Mouse (Mus musculus) midbrain, postnatal 0 days (tissue): ENCODE measurements around the gene Gm28038. TPM values are rescaled to one million over a fixed set of nuclear protein-coding genes. Genes with fewer than 3 reads are reported as not detected.
A peak's percentile ranks its signal among the peaks of the same experiment; 100 is the strongest.

Source experiments
- ATAC-seq: fragments of 200-750 bp; cut with Nextera tagmentation; 2 replicates; pipeline ENCODE4 v1.8.0; 2017; ENCODE audit warnings: moderate number of reproducible peaks, mild to moderate bottlenecking, moderate TSS enrichment, moderate library complexity; ENCODE audit not compliant: low FRiP score
- DNase-seq: peaks from one replicate; pipeline ENCODE4 v3.0.0-alpha.2; 2015; ENCODE audit warnings: low spot score
- H3K27ac ChIP-seq: fragments of 300-500 bp; sonication (generic); 2 replicates; pipeline ENCODE4 v1.5.1; 2014; ENCODE audit warnings: low read depth, mild to moderate bottlenecking, low read length, mixed read lengths
- H3K27me3 ChIP-seq: fragments of 300-500 bp; sonication (generic); 2 replicates; pipeline ENCODE4 v1.6.1; 2014; ENCODE audit warnings: low read length, control low read depth, mixed read lengths; ENCODE audit not compliant: insufficient read depth
- H3K36me3 ChIP-seq: fragments of 300-500 bp; sonication (generic); 2 replicates; pipeline ENCODE4 v1.6.1; 2014; ENCODE audit warnings: low read length, control low read depth, mixed read lengths; ENCODE audit not compliant: insufficient read depth
- H3K4me1 ChIP-seq: fragments of 300-500 bp; sonication (generic); 2 replicates; pipeline ENCODE4 v1.6.1; 2014; ENCODE audit warnings: mild to moderate bottlenecking, control low read depth, antibody characterized with exemption, low read length, mixed read lengths; ENCODE audit not compliant: insufficient read depth
- H3K4me2 ChIP-seq: fragments of 300-500 bp; sonication (generic); 2 replicates; pipeline ENCODE4 v1.6.1; 2014; ENCODE audit warnings: low read depth, mild to moderate bottlenecking, low read length, mixed read lengths; ENCODE audit not compliant: poor library complexity, severe bottlenecking
- H3K4me3 ChIP-seq: fragments of 300-500 bp; sonication (generic); 2 replicates; pipeline ENCODE4 v1.5.1; 2014; ENCODE audit warnings: low read depth, mild to moderate bottlenecking, low read length, moderate library complexity
- H3K9ac ChIP-seq: fragments of 300-500 bp; sonication (generic); replicated peaks from 2 replicates; pipeline ENCODE4 v1.6.1; 2014; ENCODE audit warnings: mild to moderate bottlenecking, low read length, moderate library complexity, mixed read lengths; ENCODE audit not compliant: poor library complexity, severe bottlenecking
- H3K9me3 ChIP-seq: fragments of 300-500 bp; sonication (generic); 2 replicates; pipeline ENCODE4 v1.6.1; 2016; ENCODE audit warnings: low read length, control low read depth
- CTCF ChIP-seq: IDR thresholded peaks from 2 replicates; pipeline ENCODE4 v1.5.1; 2016; ENCODE audit warnings: antibody characterized with exemption, mild to moderate bottlenecking
- WGBS: fragments of 180-500 bp; shearing (Covaris S2); extraction: QIAGEN DNeasy Blood & Tissue Kit; methylation state at CpG from one replicate; pipeline ENCODE4 v1.1.7; 2014; 5-methylcytosine and 5-hydroxymethylcytosine counted together
- polyA plus RNA-seq: library from polyadenylated mRNA; unstranded; fragments of >200 nt; fragmentation: Nextera tagmentation; extraction: Ambion mirVana; gene quantifications from 2 replicates; pipeline ENCODE4 v1.2.1, GENCODE M21; 2015
- total RNA-seq: library from RNA; depleted of rRNA; stranded (reverse); fragments of >200 nt; gene quantifications from 2 replicates; pipeline ENCODE4 v1.2.3, GENCODE M21; 2014

Gm28038 gene
- total and polyA plus RNA-seq, 2 experiments from 2014 or later = not detected

DNA sequence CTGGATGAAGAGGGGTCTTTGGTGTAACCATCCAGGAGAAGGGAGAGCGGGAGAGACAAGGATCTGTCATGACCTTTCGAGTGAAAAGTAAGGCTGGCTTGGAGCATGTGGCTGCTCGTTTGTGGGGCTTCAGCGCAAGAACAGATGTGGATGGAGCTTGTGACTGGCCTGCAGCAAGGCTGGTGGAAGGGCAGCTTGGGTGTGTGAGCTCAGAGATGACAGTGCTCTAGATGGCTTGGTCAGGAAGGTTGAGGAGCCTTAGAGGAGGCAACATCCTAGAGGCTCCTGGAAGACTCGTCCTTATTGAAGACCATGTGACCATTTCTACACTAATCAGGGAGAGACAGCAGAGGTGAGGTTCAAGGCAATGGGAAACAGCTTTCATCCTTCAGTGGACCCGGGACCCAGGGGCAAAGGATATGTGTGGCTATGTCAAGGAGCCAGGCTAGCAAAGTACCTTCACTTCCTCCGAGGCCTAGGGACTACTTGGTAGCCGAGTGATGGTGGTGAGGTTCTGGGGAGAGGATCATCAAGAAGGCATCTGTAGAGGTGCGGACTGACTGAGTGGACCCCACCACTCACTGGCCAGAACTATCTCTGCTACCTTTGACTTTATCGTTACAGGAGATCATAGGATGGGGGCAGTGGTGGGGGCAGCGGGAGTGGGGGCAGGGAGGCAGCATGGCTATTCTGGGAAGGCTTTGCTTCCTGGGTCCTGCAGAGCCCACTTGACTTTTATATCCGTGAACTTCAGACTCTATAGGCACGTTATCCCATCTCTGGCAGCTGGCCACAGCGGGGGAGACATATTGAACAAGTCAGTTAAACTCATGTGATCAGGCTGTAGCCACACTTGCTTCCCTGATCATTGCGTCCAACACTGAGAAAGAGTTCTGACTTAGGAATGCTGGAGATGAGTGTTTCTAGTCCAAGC, 21.4 kb upstream of the Gm28038 start:
- Histone ChIP-seq H3K27ac (no peak overlapping the region), H3K4me3 (no peak overlapping the region), H3K36me3 (peaks cover 72% of the 10 kb centered on the region), H3K4me2 (no peak overlapping the region), H3K27me3 (no peaks in the 10 kb centered on the region), H3K9me3 (no peaks in the 10 kb centered on the region), H3K4me1 (no peaks in the 10 kb centered on the region), H3K9ac (no peak overlapping the region)
- 87% methylated on average over 15 of the region's 15 CpGs for WGBS
- DNase-seq (no peak), ATAC-seq (no peak)
- no peak for TF ChIP-seq CTCF

DNA sequence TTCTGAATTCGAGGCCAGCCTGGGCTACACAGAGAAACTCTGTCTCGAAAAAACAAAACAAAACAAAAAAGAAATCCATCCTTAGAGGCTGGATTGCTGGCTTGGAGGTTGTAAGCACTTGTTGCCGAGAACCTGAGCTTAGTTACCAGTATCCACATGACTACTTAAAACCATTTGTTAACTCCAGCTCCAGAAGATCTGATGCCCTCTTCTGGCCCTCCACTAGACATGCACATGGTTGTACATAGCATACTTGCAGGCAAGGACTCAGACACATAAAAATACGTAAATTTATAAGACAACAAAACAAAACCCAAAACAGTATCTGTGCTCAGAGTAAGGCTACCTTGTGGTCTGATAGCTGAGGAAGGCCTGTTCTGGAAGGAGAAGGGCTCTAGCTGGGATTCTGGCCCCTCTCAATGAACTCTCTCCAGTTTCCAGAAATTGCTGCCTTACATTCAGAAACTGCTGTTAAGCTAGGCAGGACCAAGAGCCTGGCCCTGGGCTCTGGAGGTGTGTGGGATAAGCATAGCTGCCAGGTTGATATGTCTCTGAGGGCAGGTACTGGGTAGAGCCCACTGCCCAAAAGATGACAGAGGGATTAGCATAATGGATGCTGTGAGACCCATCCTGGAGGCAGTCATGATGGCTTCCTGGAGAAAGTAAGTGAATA, 19.6 kb upstream of the Gm28038 start:
- H3K27ac ChIP-seq = no peak overlapping the region
- H3K9ac ChIP-seq = 0 out of 2 replicates have a peak overlapping the region, but pooled peaks have one; percentile 24
- H3K4me3 ChIP-seq = no peak overlapping the region
- DNase-seq (no peak), ATAC-seq (no peak)
- TF ChIP-seq CTCF = peak; percentile 20; the same call in 1 of the 2 replicates
- 81% methylated on average over 4 of the region's 4 CpGs for WGBS
- H3K36me3 ChIP-seq = peaks cover 66% of the 10 kb centered on the region
- H3K4me2 ChIP-seq = no peak overlapping the region
- peaks cover 3% of the 10 kb centered on the region; the same call in 1 of the 2 replicates for H3K4me1 ChIP-seq
- no peaks in the 10 kb centered on the region for H3K27me3 ChIP-seq
- H3K9me3 ChIP-seq = no peaks in the 10 kb centered on the region

DNA sequence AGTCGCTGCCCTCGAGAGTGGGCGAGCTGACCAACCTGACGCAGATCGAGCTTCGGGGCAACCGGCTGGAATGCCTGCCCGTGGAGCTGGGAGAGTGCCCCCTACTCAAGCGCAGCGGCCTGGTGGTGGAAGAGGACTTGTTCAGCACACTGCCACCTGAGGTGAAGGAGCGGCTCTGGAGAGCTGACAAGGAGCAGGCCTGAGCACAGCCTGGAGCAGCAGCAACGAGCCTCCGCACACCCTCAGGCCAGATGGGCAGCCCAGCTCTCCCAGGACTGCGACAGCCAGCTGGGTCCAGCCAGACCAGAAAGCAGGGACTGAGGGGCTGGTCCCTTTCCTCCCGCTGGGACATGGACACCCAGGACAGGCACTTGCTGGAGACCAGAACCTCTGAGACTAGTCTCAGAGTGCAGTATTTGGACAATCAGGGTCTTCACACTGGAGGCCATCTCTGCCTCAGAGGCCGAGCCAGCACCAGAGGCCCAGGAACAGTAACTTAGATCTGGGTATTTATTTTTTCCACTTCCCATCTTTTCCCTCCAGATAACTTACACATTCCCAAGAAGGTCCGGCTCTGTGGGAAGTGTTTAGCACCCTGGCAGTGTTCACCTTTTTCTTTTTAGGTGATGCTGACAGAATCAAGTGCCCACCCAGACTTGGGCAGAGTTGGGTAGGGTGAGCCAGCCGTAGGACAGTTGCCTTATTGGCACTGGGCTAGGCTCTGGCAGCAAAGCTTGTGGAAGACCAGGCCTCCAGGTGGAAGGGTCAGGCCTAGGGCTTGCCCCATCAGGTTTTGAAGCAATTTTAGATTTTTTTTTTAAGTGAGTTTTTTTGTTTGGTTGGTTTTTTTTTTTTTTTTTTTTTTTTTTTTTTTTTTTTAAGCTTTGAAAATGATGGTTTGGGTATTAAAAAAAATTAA, 18.7 kb upstream of the Gm28038 start:
- Histone ChIP-seq H3K4me3 (no peak overlapping the region), H3K36me3 (peaks cover 57% of the 10 kb centered on the region), H3K9ac (no peak overlapping the region), H3K4me1 (peaks cover 3% of the 10 kb centered on the region; the same call in 1 of the 2 replicates), H3K27ac (no peak overlapping the region), H3K9me3 (no peaks in the 10 kb centered on the region), H3K4me2 (no peak overlapping the region), H3K27me3 (no peaks in the 10 kb centered on the region)
- ATAC-seq (no peak), DNase-seq (no peak)
- WGBS = 83% methylated on average over 18 of the region's 18 CpGs
- no peak for TF ChIP-seq CTCF

DNA sequence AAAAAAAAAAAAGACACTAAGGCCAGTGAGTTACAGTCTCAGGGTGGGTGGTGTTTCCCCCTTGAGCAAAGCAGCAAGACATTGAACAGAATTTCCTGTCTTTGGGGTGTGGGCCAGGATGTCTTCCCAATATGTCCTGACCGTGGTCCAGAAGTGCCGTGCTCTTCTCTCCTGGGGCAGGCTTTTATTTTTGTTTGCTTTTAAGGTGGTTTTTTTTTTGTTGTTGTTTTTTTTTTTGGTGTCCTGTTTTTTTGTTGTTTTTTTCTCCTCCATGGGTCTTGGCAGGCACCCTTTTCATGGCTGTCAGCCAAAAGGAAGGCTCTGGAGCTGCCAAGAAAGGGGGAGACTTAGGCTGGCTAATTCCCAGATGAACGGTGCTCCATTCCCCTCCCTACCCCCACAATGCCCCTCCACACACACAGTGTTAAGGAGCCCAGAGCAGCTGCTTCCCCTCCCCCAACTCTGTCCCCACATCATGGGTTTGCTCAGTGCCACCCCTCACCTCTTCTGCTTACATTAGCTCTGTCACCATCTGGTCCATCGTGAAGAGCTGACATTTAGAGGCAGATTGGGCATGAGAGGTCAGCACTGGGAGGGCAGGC, 17.9 kb upstream of the Gm28038 start:
- H3K4me3 ChIP-seq = no peak overlapping the region
- peak; percentile 91 for DNase-seq
- no peak for TF ChIP-seq CTCF
- no peaks in the 10 kb centered on the region for H3K27me3 ChIP-seq
- H3K9me3 ChIP-seq = no peaks in the 10 kb centered on the region
- peaks cover 3% of the 10 kb centered on the region; the same call in 1 of the 2 replicates for H3K4me1 ChIP-seq
- H3K36me3 ChIP-seq = peaks cover 54% of the 10 kb centered on the region
- WGBS = 52% methylated on average over 4 of the region's 4 CpGs
- no peak overlapping the region for H3K27ac ChIP-seq
- no peak for ATAC-seq
- no peak overlapping the region for H3K9ac ChIP-seq
- H3K4me2 ChIP-seq = no peak overlapping the region

DNA sequence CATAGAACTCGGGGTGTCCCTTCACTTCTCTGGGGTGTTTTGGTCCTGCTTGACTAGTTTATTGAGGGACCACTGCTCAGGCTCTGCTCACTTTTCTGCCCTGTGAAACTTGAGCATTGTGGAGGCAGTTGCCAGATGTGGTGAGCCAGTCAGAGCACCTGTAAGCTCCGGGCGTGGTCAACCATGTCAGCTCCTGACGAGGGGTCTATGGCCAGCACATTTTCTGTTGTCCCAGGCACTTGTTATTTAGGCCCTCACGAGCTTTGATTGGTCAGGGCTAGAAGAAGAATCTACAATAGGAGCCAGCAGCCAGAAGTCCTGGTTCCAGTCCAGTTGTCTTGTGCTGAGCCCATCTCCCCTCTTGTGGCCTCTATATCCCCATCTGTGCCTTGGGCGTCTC, 17.0 kb upstream of the Gm28038 start:
- no peak for DNase-seq
- no peak overlapping the region for H3K9ac ChIP-seq
- no peaks in the 10 kb centered on the region for H3K27me3 ChIP-seq
- TF ChIP-seq CTCF = no peak
- H3K9me3 ChIP-seq = no peaks in the 10 kb centered on the region
- no peak overlapping the region for H3K27ac ChIP-seq
- peaks cover 3% of the 10 kb centered on the region; the same call in 1 of the 2 replicates for H3K4me1 ChIP-seq
- ATAC-seq = no peak
- no peak overlapping the region for H3K4me3 ChIP-seq
- H3K36me3 ChIP-seq = peaks cover 46% of the 10 kb centered on the region
- H3K4me2 ChIP-seq = no peak overlapping the region
- WGBS = 96% methylated on average over 6 of the region's 6 CpGs
